Mouse (Mus musculus) CH12.LX (cell line): ENCODE results near the gene Gm43064.

Source experiments
- CTCF ChIP-seq, 2 experiments: IDR thresholded peaks in 1 of 2; conservative IDR thresholded peaks in 1 of 2; 2 replicates each; pipeline ENCODE4 v1.5.1; 2011 to 2012; ENCODE audit warnings: low read depth in 2 of 2, low read length in 2 of 2, improper control_type of control experiment in 1 of 2, inconsistent platforms in 1 of 2, mild to moderate bottlenecking in 1 of 2, moderate library complexity in 1 of 2
- EP300 ChIP-seq: IDR thresholded peaks from 2 replicates; pipeline ENCODE4 v1.6.1; 2011; ENCODE audit warnings: low read length, improper control_type of control experiment
- ETS1 ChIP-seq: conservative IDR thresholded peaks from 2 replicates; pipeline ENCODE4 v1.6.1; 2012; ENCODE audit warnings: low read depth, mild to moderate bottlenecking, inconsistent platforms, low read length, improper control_type of control experiment, moderate library complexity
- MAFK ChIP-seq: IDR thresholded peaks from 2 replicates; pipeline ENCODE4 v1.6.1; 2011; ENCODE audit warnings: low read length, improper control_type of control experiment; ENCODE audit not compliant: insufficient replicate concordance
- MYC ChIP-seq: IDR thresholded peaks from 2 replicates; pipeline ENCODE4 v1.6.1; 2011; ENCODE audit warnings: low read depth, mild to moderate bottlenecking, improper control_type of control experiment, low read length
- POLR2A ChIP-seq: IDR thresholded peaks from 2 replicates; pipeline ENCODE4 v1.6.1; 2011; ENCODE audit warnings: low read depth, mild to moderate bottlenecking, improper control_type of control experiment, low read length
- POLR2AphosphoS2 ChIP-seq: IDR thresholded peaks from 2 replicates; pipeline ENCODE4 v1.6.1; 2011; ENCODE audit warnings: low read depth, low read length, improper control_type of control experiment
- TBP ChIP-seq: conservative IDR thresholded peaks from 2 replicates; pipeline ENCODE4 v1.6.1; 2011; ENCODE audit warnings: low read depth, low read length, improper control_type of control experiment
- TCF12 ChIP-seq: IDR thresholded peaks from 2 replicates; pipeline ENCODE4 v1.6.1; 2014; ENCODE audit warnings: low read depth, mild to moderate bottlenecking, inconsistent platforms, low read length, improper control_type of control experiment
- ZC3H11A ChIP-seq: IDR thresholded peaks from 2 replicates; pipeline ENCODE4 v1.6.1; 2012; ENCODE audit warnings: low read depth, mild to moderate bottlenecking, inconsistent platforms, low read length, improper control_type of control experiment

GRCm38 (mm10) chr3:103827548-103827947 is 18.2 kb downstream of the Gm43064 start:
- TF ChIP-seq ETS1 (no peak), CTCF (conservative IDR thresholded peaks at IDR 0.05 in 1 of 2, IDR thresholded peaks at IDR 0.05 in 1 of 2; ENCODE audit: low read depth in 2 of 2, low read length in 2 of 2) (peak; percentile 9 to 68; a peak in 2 of 4 replicates), TCF12 (no peak), ZC3H11A (0 out of 2 replicates have a peak, but pooled peaks have one; percentile 24), POLR2AphosphoS2 (no peak), MAFK (no peak), POLR2A (no peak), TBP (no peak), EP300 (no peak), MYC (no peak)
